Mouse (Mus musculus): ENCODE results near the gene Zfp865. TPM values are rescaled to one million over a fixed set of nuclear protein-coding genes. Genes with fewer than 3 reads are reported as not detected.

Zfp865 gene
- 25.1 TPM for polyA plus RNA-seq (2015; fragmentation: Illumina TruSeq; extraction: RNeasy Lipid Tissue Mini Kit (QIAGEN cat#74804); ENCODE audit: insufficient read depth, low replicate concordance)

DNA sequence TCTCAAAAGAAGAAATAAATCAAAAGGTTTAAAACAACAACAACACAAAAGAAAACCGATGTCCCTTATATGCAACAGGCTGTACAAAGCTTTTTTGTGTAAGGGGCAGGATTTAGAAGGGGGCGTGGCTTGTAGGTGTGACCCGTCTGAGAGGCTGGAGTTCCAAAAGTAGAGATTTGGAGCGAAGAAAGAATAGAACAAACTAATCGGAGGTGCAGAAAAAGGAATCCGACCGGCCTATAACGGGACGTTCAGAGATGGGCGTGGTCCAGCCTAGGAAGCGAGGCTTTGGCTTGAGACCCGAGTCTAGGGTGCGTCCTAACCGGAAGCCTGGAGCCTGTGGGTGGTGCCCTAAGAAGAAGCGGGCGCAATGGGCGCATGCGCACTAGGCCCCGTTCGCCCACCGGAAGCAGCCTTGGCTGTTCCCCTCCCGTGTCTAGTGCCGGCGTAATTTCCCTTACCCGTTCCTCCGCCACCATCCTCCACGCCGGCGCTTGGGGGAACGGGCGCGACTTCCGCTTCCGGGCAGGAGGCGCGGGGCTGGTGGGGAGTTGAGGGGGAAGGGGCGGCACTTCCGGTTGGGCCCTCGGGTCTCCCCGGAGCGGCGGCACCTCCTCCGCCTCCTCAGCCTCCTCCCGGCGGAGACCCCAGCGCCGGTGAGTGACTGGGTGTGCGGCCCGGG is at the start of gene Zfp865, which contains the start of gene Ccdc106:
TSS of gene Zfp865 (plus strand) at position 377 of the 682 bp plus-strand sequence.
TSS of gene Ccdc106 (plus strand) at position 554 of the 682 bp plus-strand sequence.

DNA sequence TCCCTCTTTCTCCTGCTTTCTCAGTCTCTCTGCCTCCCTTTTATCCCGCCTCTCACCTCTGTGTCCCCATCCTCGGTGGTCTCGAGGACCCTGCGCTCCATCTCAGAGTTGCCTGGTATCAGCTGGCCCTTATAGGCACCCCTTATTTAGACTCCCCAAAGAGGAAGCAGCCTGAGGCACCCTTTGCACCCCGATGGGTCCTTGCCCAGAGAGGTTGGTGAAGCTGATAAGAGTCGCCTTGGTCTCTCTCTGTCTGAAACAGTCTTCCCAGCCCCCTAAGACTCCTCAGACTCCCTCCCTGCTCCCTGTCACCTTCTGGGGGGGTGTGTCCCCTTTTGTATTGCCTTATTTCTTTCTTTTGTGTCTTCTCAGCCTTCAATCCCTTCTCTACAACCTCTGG is 49.1 kb upstream of the Zfp865 start, which contains the start of gene Sbk3:
TSS of gene Sbk3 (minus strand) at position 101 of the 400 bp plus-strand sequence.

DNA sequence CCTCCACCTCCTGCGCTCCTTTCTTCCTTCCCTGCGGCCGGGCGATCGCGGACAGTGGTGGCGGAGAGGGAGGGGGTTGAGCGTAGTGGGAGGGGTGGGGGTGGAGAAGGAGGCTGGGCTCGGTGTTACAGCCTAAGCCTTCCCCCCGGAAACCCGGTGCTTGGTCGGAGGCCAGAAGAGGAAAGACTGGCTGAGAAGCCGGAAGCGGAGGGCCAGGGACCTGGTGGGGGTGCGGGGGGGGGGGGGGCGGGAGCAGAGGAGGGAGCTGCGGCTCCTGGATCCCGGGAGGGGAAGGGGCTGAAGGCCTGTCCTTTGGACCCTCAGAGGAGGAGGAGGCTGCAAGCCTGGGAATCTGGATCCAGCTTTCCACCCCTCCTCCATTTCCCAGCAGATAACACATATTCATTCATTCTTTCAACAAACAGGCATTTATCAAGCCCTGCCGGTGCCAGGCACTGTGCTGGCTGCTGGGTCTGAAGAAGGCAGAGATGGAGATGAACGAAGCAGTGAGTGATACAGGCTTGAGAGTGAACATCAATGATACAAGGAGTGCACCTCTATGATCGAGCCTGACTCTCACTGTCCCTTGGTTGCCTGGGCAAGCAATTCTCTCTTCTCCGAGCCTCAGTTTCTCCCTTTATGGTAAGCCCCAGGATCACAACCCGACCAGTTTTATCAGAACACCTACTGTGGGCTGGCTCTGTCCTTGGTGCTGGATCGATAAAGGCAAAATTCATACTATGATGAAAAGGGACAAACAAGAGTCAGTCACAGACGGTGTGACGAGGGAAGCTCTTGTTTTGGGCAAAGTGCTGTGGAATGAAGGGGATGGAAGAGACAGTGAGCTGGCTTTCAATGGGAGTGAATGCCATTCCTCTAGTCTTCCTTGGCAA is 23.9 kb upstream of the Zfp865 start, which contains the start of gene Zfp579:
TSS of gene Zfp579 (minus strand) at position 156 of the 893 bp plus-strand sequence.

DNA sequence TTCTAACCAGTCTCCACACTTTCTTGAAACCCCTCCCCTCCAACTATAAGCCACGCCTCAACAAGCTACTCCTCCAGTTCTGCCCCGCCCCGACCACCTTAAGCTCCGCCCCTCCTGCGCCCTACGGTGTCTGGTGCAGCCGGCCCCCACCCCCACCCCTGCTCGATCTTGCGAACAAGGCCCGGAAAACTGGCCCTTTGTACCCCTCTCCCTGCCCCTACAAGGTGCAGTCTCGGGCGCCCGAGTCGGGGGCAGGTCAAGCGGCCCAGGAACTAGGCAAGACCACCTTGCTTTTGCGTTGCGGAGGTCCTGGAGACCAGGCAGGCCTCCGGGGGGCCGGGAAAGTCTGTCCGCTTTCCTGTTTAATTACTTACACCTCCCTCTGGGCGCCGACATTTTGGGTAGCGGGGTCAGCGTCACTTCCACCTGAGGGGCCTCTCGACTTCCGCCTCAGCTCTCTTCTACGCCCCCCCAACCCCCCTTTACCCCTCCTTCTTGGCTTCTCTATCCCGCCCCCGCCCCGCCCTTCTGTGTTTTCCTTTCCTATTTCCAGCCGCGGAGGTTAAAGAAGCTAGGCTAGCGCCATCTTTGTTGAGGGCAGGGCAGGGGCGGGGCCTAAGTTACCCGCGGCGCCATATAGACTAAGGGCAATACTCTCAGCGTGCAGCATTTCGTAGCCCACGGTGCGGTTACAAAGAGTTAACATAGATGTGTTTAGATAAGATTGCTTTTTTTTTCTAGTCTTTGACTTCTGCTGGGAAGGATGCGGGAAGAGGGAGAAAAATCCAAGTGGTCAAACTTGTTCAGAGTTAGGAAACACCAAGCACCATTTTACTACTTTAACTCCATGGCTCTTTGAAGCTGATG is 5.7 kb upstream of the Zfp865 start, which contains the start of the genes Zfp524 and Fiz1:
TSS of gene Zfp524 (plus strand) at position 165 of the 867 bp plus-strand sequence.
TSS of gene Fiz1 (minus strand) at position 447 of the 867 bp plus-strand sequence.

DNA sequence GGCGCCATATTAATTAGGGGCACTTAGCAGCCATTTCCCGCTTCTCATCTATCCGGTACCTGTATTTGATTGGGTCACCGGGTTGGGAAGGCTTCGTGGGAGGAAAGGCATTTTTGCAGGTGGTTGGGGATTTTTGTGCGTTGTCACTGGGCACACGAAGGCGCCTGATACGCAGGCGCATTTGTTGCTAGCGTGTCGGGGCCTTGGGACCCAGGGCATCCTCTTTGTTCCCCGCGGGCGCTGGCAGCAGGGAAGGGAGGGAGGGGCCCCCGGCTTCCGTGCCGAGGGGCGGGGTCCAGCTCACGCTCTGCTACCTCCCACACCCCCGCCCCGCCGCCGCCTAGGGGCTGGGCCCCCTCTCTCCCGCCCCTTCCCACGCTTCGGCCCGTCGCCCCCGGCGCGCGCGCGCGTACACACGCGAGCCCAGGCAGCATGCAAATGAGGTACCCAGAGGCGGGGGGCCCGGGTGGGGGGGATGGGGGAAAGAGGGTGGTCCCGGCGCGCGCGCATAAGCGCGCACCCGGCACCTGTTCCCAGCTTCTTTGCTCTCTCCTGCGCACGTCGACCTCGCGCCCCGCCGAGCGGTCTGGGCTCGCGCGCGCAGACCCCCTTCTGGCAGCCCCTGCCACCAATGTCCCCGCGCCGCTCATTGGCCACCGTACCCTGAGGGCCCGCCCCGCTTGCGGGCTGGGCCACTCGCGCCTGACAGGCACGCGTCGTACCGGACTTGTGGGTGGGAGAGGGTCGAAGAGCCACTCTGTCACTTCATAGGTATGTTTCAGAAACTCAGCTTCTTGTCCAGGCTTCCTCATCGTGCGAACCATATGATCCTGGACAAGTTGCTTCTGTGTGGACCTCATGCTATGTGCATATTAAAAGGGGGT is 4.8 kb upstream of the Zfp865 start, which contains the start of gene Gm44973:
TSS of gene Gm44973 (plus strand) at position 379 of the 884 bp plus-strand sequence.

DNA sequence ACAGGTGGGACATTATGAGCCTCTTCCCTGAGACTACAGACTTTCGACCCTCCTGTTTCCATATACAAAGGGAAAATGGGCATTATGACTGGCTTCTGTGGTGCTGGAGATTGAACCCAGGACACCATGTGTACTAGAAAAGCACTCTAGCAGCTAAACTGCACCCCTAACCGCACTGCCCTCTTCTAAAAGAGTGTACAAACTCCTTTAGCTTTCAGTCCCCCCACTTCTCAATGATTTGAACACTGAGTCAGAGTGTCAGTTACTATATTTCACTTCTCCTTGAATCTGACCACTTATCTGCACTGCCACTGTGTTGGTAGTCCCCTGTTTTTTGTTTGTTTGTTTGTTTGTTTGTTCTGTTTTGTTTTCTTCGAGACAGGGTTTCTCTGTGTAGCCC is 13.6 kb downstream of the Zfp865 start, which contains the start of gene 4632433K11Rik:
TSS of gene 4632433K11Rik (plus strand) at position 301 of the 400 bp plus-strand sequence.

DNA sequence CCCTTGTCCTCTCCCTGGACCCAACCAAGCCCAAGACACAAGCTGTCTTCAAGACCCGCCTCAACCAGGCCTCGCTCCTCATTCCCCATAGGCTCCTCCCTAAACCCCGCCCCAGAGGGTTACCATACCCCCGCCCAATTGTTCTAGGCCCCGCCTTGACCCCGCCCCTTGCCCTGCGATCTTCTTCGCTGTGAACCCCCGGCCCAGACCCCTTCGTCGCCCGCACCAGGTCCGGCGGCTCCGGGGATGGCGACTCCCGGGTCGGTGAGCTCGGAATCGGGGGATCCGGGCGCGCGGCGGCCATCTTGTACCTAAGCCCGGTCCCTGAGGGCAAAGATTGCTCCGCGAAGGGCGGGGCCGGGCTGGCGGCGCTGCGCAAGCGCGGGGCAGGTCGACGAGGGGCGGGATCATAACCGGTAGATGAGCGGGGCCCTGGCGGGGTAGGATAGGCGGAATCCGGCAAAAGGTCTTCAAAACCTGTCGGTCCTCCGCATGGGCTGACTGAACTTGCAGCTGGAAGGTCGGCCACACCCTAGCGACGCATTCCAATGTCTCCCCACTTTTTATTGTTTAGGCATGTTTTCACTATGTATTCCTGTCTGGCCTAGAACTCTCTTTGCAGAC is 18.0 kb downstream of the Zfp865 start, which contains the start of gene Zfp784:
TSS of gene Zfp784 (minus strand) at position 338 of the 624 bp plus-strand sequence.

DNA sequence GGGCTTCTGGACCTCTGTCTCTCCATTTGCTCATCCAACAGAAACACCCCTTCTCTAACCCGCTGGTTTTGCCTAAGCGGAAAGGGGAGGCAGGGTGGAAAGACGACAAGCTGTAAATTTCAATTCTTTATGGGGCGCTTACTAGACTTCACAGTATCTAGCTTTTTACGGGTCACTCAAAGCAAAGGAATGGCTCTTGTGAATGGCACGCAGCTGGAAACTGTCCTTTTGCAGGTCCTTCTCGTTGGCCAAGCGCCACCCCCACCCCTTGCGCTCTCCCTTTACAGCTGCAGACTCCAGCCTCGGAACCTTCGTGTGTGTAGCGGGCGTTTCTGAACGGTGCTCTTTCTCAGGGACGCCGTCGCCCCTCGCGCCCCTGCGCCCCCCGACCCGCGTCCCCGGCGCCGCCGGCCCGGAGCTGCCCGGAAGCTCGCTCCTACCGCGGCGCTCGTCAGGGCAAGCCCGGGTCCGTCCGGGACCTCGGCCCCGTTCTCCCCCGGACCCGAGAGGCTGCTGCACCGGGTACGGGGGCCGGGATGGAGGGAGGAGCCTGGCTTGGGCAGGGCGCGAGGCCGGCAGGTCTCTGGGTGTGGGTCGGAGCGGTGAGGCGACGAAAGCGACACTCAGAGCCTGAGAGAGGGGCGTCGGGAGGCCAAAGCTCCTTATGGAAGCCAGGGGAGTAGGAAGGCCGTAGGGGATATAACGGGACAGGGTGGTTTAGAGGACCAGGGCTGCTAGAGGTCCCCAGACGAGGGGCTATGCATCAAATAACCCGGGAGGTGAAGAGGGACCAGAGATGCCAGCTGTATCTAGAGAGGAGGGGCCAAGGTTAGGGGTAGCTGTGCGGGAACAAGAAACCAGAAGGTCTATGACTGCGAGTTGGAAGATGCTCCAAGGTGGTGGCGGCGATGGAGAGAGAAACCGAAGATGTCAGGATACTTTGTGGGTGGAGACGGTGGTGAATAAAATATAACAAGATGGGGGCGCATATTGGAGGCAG is 31.3 kb downstream of the Zfp865 start, which contains the start of gene Zfp580:
TSS of gene Zfp580 (plus strand) at position 346 of the 1,000 bp plus-strand sequence.

DNA sequence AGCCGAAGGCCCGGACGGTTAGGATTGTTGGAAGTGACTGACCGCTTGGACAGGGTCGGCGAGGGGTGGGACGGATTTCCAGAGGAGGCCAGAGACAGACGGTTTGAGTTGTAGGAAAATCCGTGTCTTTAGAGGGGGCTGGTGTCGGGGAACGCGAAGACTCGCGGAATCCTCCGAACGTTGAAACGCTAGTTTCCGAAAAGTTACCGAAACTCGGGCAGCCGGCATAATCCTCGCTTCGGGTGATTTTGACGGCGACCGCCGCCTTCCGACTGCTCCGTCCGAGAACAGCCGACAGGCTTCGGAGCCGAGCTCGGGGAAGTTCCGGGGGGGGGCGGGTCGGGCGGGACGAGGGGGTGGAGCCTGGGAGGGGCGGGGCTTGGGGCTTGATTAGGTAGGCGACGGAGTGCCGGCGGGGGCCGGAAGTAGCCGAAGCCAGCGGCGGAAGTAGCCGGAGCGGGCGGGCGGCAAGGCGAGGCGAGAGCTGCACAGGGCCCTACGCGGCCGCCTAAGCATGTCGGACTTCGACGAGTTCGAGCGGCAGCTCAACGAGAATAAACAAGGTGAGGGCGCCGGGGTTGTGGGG is 41.7 kb downstream of the Zfp865 start, which contains the start of gene U2af2:
TSS of gene U2af2 (plus strand) at position 370 of the 586 bp plus-strand sequence.

DNA sequence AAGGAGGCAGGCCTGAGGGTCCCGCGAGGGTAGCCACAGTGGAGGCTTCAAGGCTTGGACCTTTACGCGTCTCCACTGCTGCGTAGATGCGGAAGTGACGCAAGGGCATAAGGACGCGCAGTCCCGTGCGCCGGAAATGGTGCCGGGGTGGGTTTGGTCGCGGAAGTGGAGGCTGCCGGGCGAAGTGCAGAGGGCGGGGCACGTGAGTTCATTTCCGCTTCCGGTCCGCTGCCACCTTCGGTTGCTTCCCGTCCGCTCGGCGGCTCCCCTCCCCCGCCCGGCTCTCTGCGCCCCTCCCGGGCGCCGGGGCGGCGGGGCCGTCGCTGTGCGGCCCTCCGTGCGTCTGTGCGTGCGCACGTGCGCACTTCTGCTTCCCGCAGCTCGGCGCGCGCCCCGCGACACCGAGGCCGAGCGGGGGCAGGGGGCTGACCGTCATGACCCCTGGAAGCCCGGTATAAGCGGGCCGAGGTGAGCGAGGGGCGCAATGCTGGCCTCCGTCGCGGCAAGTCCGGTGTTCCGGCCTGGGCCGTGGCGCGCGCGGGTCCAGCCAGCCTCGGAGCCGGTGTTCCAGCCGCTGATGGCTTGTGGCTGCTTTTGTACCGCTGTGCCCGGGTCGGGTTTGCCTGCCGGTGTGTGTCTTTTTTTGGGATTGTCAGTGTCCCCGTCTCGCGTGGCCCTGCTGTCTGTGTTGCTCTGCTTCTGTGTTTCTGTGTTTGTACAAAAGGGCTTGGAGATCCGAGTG is 60.0 kb downstream of the Zfp865 start, which contains the start of gene Epn1:
TSS of gene Epn1 (plus strand) at position 226 of the 742 bp plus-strand sequence.

Other genes starting within 250 kb of the Zfp865 start
- gene Fam71e2, start 249.1 kb upstream of the Zfp865 start, polyA plus RNA-seq (2015; fragmentation: Illumina TruSeq; extraction: RNeasy Lipid Tissue Mini Kit (QIAGEN cat#74804); ENCODE audit: insufficient read depth, low replicate concordance) = not detected
- 0.11 TPM for gene Il11, start 237.5 kb upstream of the Zfp865 start, polyA plus RNA-seq (2015; fragmentation: Illumina TruSeq; extraction: RNeasy Lipid Tissue Mini Kit (QIAGEN cat#74804); ENCODE audit: insufficient read depth, low replicate concordance)
- not detected for gene Tmem190, start 237.4 kb upstream of the Zfp865 start, polyA plus RNA-seq (2015; fragmentation: Illumina TruSeq; extraction: RNeasy Lipid Tissue Mini Kit (QIAGEN cat#74804); ENCODE audit: insufficient read depth, low replicate concordance)
- gene Tmem238, start 230.7 kb upstream of the Zfp865 start, polyA plus RNA-seq (2015; fragmentation: Illumina TruSeq; extraction: RNeasy Lipid Tissue Mini Kit (QIAGEN cat#74804); ENCODE audit: insufficient read depth, low replicate concordance) = 1.6 TPM
- gene Rpl28, start 227.5 kb upstream of the Zfp865 start, polyA plus RNA-seq (2015; fragmentation: Illumina TruSeq; extraction: RNeasy Lipid Tissue Mini Kit (QIAGEN cat#74804); ENCODE audit: insufficient read depth, low replicate concordance) = 457 TPM
- gene Ube2s, start 207.8 kb upstream of the Zfp865 start, polyA plus RNA-seq (2015; fragmentation: Illumina TruSeq; extraction: RNeasy Lipid Tissue Mini Kit (QIAGEN cat#74804); ENCODE audit: insufficient read depth, low replicate concordance) = 78.0 TPM
- 0.07 TPM for gene Shisa7, start 175.7 kb upstream of the Zfp865 start, polyA plus RNA-seq (2015; fragmentation: Illumina TruSeq; extraction: RNeasy Lipid Tissue Mini Kit (QIAGEN cat#74804); ENCODE audit: insufficient read depth, low replicate concordance)
- 9.3 TPM for gene Isoc2b, start 150.1 kb upstream of the Zfp865 start, polyA plus RNA-seq (2015; fragmentation: Illumina TruSeq; extraction: RNeasy Lipid Tissue Mini Kit (QIAGEN cat#74804); ENCODE audit: insufficient read depth, low replicate concordance)
- gene Isoc2a, start 143.2 kb upstream of the Zfp865 start, polyA plus RNA-seq (2015; fragmentation: Illumina TruSeq; extraction: RNeasy Lipid Tissue Mini Kit (QIAGEN cat#74804); ENCODE audit: insufficient read depth, low replicate concordance) = 4.7 TPM
- not detected for gene Gm36210, start 113.9 kb upstream of the Zfp865 start, polyA plus RNA-seq (2015; fragmentation: Illumina TruSeq; extraction: RNeasy Lipid Tissue Mini Kit (QIAGEN cat#74804); ENCODE audit: insufficient read depth, low replicate concordance)
- gene Zfp628, start 105.2 kb upstream of the Zfp865 start, polyA plus RNA-seq (2015; fragmentation: Illumina TruSeq; extraction: RNeasy Lipid Tissue Mini Kit (QIAGEN cat#74804); ENCODE audit: insufficient read depth, low replicate concordance) = 1.1 TPM
- 2.1 TPM for gene Nat14, start 98.3 kb upstream of the Zfp865 start, polyA plus RNA-seq (2015; fragmentation: Illumina TruSeq; extraction: RNeasy Lipid Tissue Mini Kit (QIAGEN cat#74804); ENCODE audit: insufficient read depth, low replicate concordance)
- 1.2 TPM for gene Ssc5d, start 94.6 kb upstream of the Zfp865 start, polyA plus RNA-seq (2015; fragmentation: Illumina TruSeq; extraction: RNeasy Lipid Tissue Mini Kit (QIAGEN cat#74804); ENCODE audit: insufficient read depth, low replicate concordance)
- 0.76 TPM for gene Sbk2, start 56.0 kb upstream of the Zfp865 start, polyA plus RNA-seq (2015; fragmentation: Illumina TruSeq; extraction: RNeasy Lipid Tissue Mini Kit (QIAGEN cat#74804); ENCODE audit: insufficient read depth, low replicate concordance)
- not detected for gene Sbk3, start 49.2 kb upstream of the Zfp865 start, polyA plus RNA-seq (2015; fragmentation: Illumina TruSeq; extraction: RNeasy Lipid Tissue Mini Kit (QIAGEN cat#74804); ENCODE audit: insufficient read depth, low replicate concordance)
- 38.0 TPM for gene Zfp579, start 24.2 kb upstream of the Zfp865 start, polyA plus RNA-seq (2015; fragmentation: Illumina TruSeq; extraction: RNeasy Lipid Tissue Mini Kit (QIAGEN cat#74804); ENCODE audit: insufficient read depth, low replicate concordance)
- gene Zfp524, start 6.0 kb upstream of the Zfp865 start, polyA plus RNA-seq (2015; fragmentation: Illumina TruSeq; extraction: RNeasy Lipid Tissue Mini Kit (QIAGEN cat#74804); ENCODE audit: insufficient read depth, low replicate concordance) = 1.5 TPM
- 22.3 TPM for gene Fiz1, start 5.7 kb upstream of the Zfp865 start, polyA plus RNA-seq (2015; fragmentation: Illumina TruSeq; extraction: RNeasy Lipid Tissue Mini Kit (QIAGEN cat#74804); ENCODE audit: insufficient read depth, low replicate concordance)
- gene Gm44973, start 4.9 kb upstream of the Zfp865 start, polyA plus RNA-seq (2015; fragmentation: Illumina TruSeq; extraction: RNeasy Lipid Tissue Mini Kit (QIAGEN cat#74804); ENCODE audit: insufficient read depth, low replicate concordance) = 0.32 TPM
- gene Ccdc106, start 177 bp downstream of the Zfp865 start, polyA plus RNA-seq (2015; fragmentation: Illumina TruSeq; extraction: RNeasy Lipid Tissue Mini Kit (QIAGEN cat#74804); ENCODE audit: insufficient read depth, low replicate concordance) = not detected
- 3.0 TPM for gene 4632433K11Rik, start 13.7 kb downstream of the Zfp865 start, polyA plus RNA-seq (2015; fragmentation: Illumina TruSeq; extraction: RNeasy Lipid Tissue Mini Kit (QIAGEN cat#74804); ENCODE audit: insufficient read depth, low replicate concordance)
- gene Zfp784, start 18.1 kb downstream of the Zfp865 start, polyA plus RNA-seq (2015; fragmentation: Illumina TruSeq; extraction: RNeasy Lipid Tissue Mini Kit (QIAGEN cat#74804); ENCODE audit: insufficient read depth, low replicate concordance) = 4.7 TPM
- gene Zfp580, start 31.2 kb downstream of the Zfp865 start, polyA plus RNA-seq (2015; fragmentation: Illumina TruSeq; extraction: RNeasy Lipid Tissue Mini Kit (QIAGEN cat#74804); ENCODE audit: insufficient read depth, low replicate concordance) = 2.7 TPM
- gene U2af2, start 41.8 kb downstream of the Zfp865 start, polyA plus RNA-seq (2015; fragmentation: Illumina TruSeq; extraction: RNeasy Lipid Tissue Mini Kit (QIAGEN cat#74804); ENCODE audit: insufficient read depth, low replicate concordance) = 149 TPM
- gene Epn1, start 59.9 kb downstream of the Zfp865 start, polyA plus RNA-seq (2015; fragmentation: Illumina TruSeq; extraction: RNeasy Lipid Tissue Mini Kit (QIAGEN cat#74804); ENCODE audit: insufficient read depth, low replicate concordance) = 42.4 TPM
- not detected for gene Rfpl4, start 96.6 kb downstream of the Zfp865 start, polyA plus RNA-seq (2015; fragmentation: Illumina TruSeq; extraction: RNeasy Lipid Tissue Mini Kit (QIAGEN cat#74804); ENCODE audit: insufficient read depth, low replicate concordance)
- gene Rasl2-9, start 105.6 kb downstream of the Zfp865 start, polyA plus RNA-seq (2015; fragmentation: Illumina TruSeq; extraction: RNeasy Lipid Tissue Mini Kit (QIAGEN cat#74804); ENCODE audit: insufficient read depth, low replicate concordance) = 1.2 TPM
- not detected for gene Vmn1r55, start 129.3 kb downstream of the Zfp865 start, polyA plus RNA-seq (2015; fragmentation: Illumina TruSeq; extraction: RNeasy Lipid Tissue Mini Kit (QIAGEN cat#74804); ENCODE audit: insufficient read depth, low replicate concordance)
- gene Vmn1r56, start 176.4 kb downstream of the Zfp865 start, polyA plus RNA-seq (2015; fragmentation: Illumina TruSeq; extraction: RNeasy Lipid Tissue Mini Kit (QIAGEN cat#74804); ENCODE audit: insufficient read depth, low replicate concordance) = not detected
- gene Vmn1r57, start 198.1 kb downstream of the Zfp865 start, polyA plus RNA-seq (2015; fragmentation: Illumina TruSeq; extraction: RNeasy Lipid Tissue Mini Kit (QIAGEN cat#74804); ENCODE audit: insufficient read depth, low replicate concordance) = not detected

Measured in spleen, adult 10 weeks (tissue).